Mouse (Mus musculus) natural killer cell, adult 2 months (primary cell): ENCODE measurements around the gene Mgat2.
A peak's percentile ranks its signal among the peaks of the same experiment; 100 is the strongest.

Experiments used
- DNase-seq, 2 experiments: peaks; one replicate each; pipeline ENCODE4 v3.0.0; 2022; ENCODE audit warnings: low spot score in 2 of 2

Gene Mgat2

DNA sequence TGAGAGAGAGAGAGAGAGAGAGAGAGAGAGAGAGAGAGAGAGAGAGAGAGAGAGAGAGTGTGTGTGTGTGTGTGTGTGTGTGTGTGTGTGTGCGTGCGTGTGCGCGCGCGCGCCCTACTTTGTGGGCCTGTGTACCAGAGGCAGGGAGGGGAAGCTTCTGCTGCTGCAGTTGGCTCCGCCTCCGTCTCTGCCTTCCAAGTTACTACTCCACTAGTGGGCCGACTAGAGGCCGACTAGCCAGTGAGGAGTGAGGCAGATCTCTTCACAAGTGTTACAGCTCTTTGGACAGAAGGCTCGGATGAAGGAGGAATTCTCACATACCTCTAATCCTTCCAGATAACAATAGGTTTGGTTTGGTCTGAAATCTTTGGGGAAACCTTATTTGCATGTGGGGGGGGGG is 4.6 kb upstream of the Mgat2 start:
- DNase-seq = no peak

DNA sequence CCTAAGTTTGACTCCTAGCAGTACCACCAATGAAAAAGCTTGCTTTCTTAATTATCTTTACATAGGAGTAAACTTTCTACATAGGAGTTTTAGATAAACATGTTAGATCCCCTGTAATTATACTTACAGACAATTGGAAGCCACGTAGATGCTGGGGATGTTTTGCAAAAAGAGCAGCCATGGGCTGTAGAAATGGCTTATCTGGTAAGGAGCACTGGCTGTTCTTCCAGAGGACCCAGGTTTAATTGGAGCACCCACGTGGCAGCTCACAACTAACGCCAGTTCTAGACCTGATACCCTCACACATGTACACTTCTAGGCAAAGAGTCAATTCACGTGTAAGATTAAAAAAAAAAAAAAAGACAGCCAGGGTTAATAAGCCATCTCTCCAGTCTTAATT is 2.2 kb upstream of the Mgat2 start:
- no peak for DNase-seq

DNA sequence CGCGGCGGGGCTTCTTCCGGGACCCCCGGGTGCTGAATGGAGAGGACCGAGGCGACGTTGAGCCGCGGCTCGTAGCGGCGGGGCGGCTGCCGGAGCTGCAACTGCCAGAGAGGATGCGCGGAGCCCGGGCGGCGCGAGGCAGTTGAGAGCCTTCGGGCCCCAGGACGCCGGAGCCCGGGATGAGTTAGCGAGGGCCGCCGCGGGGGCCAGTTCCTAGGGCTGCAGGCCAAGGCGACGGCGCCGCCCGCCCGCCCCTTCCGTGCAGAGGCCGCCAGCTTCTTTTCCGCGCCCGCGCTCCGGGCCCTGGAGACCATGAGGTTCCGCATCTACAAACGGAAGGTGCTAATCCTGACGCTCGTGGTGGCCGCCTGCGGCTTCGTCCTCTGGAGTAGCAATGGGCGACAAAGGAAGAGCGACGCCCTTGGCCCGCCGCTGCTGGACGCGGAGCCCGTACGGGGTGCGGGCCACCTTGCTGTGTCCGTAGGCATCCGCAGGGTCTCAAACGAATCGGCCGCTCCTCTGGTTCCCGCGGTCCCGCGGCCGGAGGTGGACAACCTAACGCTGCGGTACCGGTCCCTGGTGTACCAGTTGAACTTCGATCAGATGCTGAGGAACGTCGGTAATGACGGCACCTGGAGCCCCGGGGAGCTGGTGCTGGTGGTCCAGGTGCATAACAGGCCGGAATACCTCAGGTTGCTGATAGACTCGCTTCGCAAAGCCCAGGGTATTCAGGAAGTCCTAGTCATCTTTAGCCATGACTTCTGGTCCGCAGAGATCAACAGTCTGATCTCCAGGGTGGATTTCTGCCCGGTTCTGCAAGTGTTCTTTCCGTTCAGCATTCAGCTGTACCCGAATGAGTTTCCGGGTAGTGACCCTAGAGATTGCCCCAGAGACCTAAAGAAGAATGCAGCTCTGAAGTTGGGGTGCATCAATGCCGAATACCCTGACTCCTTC is 662 bp downstream of the Mgat2 start:
- no peak for DNase-seq

DNA sequence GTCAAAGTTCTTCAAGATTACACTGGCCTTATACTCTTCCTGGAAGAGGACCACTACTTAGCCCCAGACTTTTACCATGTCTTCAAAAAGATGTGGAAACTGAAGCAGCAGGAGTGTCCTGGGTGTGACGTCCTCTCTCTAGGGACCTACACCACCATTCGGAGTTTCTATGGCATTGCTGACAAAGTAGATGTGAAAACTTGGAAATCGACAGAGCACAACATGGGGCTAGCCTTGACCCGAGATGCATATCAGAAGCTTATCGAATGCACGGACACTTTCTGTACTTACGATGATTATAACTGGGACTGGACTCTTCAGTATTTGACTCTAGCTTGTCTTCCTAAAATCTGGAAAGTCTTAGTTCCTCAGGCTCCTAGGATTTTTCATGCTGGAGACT is 1.4 kb downstream of the Mgat2 start:
- DNase-seq = no peak

DNA sequence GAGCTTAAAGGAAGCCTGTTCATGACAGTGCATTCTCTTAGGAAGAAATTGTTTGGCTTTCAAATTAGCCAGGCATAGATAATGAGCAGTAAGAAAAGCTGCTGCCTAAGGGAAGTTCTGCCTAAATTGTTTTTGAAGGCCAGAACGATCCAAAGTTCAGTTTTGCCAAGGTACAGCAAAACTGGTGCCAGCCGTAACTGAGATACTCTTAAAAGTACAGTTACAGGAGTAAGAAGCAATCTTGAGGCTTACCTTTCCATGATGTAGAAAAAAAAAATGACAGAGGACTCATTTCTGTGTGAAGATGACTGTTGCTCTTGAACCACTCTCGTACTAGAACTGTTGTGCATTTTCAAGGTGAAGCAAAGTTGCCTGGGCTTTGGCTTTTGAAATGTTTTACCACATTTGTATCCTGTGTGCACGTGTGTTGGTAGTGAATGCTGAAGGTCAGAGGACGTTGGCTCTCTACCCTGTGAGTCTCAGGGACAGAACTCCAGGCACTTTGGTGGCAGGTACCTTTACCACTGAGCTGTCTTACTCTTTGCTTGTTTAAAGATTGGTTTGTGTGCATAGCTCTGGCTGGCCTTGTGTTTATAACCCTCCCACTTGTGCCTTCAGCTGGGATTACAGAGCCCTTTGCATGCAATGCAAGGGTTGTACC is 3.0 kb downstream of the Mgat2 start:
- DNase-seq = no peak

DNA sequence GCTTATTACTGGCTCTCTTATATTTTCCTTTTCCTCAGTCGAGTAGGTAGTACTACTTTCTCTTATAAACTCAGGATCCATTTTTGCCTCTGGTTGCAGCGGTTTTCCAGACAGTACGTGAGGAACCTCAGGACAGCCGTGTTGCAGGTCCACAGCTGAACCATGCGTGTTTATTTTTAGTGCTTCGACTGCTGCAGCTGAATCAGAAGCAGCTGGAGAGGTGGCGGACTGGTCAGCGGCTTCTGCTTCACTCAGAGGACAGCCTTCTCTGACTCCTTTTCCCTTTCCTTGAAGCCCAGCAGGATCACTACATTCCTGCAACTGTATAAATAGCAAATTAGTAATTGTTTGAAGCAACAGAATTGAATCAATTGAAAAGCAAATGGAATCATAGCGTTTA is 6.1 kb downstream of the Mgat2 start:
- DNase-seq = no peak

DNA sequence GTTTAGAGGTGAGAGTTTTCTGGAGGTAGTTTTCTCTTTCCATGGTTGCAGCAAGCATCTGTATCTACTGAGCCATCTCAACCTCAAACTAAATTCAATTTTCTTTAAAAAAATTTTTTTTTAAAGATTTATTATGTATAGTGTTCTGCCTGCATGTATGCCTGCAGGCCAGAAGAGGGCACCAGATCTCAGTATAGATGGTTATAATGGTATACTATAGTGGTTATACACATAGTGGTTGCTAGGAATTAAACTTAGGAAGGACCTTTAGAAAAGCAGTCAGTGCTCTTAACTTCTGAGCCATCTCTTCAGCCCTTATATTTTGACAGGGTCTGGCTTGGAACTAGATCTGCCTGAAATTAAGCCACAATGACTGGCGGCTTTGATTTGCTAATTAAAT is 6.6 kb downstream of the Mgat2 start:
- DNase-seq = no peak

DNA sequence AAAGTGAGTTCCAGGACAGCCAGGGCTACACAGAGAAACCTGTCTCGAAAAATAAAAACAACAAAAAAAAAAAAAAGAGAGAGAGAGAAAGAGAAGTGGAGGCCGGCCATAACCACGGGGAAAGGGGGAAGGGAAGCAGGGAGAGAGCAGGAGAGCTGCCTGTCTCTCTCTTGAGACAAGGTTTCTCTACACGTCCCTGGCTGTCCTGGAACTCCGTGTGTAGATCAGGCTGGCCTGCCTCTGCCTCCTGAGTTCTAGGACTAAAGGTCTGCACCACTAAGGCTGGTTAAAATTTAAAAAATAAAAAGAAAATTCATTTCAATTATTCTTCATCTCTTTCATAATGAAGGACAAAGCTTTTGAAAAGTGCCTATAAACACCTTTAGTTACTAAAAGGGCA is 7.4 kb downstream of the Mgat2 start:
- no peak for DNase-seq

DNA sequence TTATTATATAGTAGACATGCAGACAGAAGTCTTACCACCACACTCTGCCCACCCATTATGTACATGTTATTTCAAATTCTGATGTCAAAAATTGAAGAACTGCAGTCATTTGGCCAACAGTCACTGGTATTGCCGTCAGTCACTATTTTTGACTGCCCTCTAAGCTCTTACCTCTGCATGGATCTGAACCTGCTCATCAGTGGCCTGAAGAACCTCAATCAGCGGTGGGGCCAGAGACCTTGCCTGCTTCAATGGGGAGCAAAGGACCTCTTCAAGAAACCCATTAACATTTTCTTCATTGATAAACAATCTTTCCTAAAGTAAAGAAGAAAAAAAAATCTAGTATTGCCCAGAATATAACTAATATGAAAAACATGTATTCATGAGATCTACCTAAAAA is 8.7 kb downstream of the Mgat2 start:
- no peak for DNase-seq

DNA sequence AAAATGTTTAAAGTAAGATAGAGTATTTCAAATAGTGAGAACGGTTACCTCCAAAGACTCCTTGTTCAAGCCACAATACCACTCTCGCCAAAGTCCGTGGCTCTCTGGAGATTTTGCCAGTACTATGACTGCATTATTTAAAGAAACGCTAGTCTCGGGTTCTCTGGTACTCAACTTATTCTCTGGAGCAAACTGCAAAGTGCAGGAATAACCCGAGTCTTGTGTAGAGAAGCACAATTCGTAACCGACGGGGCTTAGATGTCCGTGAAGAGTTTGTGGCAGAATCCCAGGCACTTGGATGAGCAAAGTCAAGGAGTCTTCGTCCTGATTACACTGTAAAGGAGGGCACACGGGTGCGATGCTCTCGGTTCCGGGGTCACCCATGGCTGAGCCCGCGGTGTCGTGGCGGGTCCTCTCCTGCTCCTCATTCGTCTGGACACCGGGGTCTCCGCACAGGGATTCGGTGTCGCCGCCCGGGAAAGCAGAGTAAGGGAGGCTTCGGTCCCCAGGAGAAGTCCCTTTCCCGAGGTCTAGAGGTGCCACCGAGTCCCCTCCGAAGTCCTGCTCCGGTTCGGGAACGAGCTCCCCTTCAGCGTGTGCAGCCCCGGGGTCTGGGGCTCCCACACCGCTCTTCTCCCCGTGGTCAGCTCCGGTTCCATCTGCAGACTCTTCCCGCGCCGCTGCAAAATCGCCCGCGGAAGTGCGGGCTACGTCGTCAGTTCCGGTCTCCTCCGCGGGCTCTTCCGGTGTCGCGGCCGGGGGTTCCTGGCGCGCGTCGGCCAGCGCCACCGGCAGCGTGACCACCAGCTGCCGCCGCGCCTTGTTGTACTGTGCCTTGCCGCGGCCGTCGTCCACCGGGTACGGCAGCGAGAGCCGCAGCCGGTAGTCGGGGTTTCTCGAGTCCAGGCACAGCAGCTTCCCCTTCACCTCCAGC is 12.8 kb downstream of the Mgat2 start, which contains the start of gene Gm49383:
Gene Gm49383 (minus strand): TSS at position 661 of the 934 bp plus-strand sequence.
- peak; percentile 33 to 48 for DNase-seq

DNA sequence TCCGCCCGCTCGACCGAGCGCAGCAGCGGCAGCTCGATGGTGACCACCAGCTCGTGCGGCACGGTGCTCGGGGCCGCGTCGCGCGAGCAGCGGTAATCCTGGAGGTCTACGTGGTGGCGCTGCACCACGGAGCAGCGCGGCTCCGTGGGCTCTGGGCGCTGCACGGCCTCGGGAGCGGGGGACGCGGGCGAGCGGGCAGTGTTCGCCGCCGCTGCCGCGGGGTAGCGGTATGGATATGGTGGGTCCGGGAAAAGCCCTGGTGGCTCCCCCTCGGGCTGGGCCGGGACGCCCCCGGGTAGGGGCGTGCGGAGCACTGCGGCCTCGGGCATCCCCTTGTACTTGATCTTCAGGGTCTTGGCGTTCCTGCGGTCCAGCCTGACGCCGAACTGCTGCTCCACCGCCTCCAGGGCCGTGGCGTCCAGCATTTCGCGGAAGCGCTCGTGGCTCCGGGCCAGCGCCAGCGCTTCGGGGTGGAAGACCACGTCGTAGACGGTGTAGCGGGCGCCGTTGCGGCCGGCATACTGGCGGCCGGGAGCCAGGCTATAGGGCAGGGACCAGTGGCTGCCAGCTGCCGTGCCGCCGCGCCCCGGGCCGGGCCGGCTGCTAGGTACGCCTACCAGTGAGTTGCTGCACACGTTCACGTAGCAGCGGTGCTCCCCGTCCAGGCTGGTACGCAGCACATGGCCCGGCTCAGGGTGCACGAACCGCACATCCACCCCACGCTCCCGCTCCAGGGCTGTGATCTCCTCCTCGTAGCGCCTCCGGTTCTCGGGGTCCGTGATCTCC is 13.6 kb downstream of the Mgat2 start:
- peak; percentile 26 to 52 for DNase-seq

DNA sequence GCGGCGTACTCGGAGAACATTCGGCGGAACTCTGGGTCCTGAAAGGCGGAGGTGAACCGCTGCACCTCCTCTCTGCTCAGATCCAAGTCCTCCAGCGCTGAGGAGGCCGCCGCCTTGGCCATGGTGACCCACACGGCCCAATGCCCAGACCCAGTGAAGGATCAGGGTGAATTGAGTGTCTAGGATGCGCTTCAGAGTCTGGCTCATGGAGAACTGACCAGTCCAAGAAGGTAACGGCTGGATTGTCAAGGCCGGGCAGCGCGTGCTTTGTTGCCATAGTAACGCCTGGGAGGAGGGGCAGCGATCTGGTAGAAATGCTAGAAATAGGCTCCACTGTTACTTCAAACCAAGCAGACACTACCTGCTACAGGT is 14.2 kb downstream of the Mgat2 start, which contains the start of gene Dnaaf2:
Gene Dnaaf2 (minus strand): TSS at position 266 of the 372 bp plus-strand sequence.
- DNase-seq = peak; percentile 59 to 65

DNA sequence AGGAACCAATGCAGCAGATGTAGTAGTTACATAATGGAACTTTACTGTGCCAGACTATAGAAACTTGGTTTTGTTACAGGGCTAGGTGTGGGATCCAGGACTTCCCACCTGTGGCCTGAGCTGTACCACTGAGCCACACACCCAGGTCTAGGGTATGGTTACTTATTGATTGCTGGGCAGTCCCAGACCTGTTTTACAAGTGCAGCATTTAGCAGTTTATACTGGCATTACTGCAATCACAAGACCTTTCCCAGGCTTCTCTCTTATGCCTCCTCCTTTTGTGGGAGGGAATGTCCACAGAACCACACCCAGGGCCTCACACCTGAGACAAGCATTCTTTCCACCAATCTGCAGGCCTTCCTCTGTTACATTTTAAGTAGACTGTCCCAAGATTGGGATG is 15.0 kb downstream of the Mgat2 start:
- DNase-seq = no peak

DNA sequence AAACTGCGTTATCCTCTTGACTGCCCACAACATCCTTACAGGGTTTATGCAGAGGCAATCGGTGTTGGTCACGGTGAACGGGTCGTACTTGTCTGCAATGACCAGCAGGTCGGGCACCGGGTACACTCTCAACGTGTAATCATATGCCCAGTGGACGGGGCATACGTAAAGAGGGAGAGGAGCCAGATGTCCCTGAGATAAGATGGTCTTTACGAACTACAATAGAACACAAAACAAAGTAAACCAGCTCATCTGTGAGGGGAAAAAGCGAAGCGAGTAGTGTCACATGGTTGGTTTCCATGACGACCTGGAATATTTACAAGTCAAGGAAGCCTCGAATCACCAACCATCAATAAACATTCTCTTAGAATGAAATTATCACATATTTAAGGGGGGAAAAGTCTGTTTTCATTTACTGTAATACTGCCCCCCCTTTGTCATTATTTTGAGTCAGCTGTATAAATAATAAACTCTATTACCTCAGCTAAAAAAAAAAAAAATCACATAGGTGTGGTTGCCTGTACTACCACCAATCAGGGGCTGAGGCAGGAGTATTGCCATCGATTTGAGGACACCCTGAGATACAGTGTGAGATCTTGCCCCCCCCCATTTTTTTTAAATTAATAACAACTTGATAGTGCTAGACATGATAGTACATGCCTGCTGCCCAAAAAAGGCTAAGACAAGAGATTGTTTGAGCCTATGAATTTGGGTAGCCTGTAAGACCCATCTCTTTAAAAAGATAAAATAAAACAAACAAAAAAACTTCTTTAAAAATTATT is 20.3 kb downstream of the Mgat2 start, which contains the start of gene Gm49384:
Gene Gm49384 (minus strand): TSS at position 216 of the 782 bp plus-strand sequence.
- no peak for DNase-seq

DNA sequence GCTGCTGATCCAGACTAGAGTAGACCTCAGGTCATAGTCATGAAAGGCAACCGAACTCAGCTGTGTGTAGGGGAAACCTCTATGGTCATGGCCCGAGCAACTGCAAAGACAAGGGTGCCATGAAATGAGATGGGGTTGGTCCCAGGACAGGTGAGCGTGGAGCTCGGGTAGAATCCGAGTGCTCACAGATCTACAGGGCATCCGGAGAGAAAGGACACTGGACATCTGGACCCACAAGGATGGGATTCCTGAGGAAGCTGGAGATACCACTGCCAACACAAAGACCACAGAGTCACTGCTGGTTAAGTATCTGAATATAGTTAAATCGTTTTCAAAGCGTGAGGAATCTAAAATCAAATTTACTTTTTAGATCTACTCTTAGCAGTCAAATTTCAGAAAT is 23.4 kb downstream of the Mgat2 start:
- DNase-seq = no peak

DNA sequence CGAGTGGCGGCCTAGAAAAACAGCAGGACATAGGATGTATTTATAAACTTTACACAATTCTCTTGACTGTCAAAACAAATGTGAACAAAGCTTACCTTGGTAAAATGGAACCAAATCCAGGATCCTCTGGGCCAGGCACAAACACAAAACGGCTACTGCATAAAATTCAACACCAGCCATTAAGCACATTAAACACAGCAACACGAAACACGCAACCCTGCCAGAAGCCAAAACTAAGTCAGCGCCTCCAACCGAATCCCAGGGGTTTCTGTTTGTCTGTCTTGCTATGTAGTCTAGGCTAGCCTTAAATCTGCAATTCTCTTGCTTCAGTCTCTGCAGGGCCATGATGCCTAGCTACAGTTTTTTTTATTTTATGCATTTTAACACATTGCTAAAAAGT is 24.0 kb downstream of the Mgat2 start:
- DNase-seq = no peak

DNA sequence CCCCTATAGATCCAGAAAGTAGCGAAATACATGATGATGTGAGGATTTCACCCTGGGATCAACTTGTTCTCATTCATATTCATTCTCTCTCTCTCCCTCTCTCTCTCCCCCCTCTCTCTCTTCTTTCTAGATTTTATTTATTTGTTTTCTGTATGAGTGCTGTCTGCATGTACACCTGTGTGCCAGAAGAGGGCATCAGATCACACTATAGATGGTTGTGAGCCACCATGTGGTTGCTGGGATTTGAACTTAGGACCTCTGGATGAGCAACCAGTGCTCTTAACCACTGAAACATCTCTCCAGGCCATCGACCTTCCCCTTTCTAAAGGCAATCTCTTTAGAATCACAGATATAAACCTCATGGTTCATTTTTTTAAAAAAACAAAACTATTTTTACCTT is 24.6 kb downstream of the Mgat2 start:
- no peak for DNase-seq

DNA sequence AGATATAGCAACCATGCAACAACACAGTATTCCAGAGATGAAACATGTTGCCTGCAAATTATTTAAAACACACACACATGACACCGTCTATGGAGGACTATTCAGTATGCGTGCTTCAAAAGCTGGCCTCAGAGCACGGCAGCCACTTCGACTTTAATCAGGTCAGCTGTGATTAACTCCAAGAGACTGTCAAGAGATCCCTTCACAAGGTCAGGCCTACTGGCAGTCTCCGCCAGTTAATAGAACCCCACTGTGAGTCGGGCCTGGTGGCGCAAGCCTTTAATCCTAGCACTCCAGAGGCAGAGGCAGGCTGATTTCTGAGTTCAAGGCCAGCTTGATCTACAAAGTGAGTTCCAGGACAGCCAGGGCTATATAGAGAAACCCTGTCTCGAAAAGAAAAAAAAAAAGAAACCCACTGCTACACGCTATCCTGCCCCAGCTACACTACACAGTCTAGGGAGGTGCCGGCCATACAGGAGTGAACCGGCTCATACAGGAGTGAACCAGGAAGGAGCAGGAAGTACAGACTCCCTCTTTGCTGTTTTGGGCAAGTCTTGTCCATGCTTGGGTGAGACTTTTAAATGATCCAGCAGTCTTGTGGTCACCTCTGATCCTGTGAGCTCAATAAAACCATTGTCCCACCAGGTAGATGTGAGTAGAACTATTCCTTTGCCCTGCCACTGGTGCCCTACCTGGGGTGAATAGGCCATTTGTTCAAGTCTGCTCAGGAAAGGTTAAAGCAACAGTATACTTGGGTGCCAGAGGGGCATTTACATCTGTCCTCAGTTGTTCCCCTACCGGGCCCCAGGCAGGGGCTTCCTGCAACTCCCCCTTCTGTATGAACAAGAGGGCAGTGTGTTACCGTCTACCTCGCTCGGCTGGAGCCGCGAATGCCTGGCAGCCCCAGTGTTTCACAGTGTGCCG is 26.4 kb downstream of the Mgat2 start:
- no peak for DNase-seq

DNA sequence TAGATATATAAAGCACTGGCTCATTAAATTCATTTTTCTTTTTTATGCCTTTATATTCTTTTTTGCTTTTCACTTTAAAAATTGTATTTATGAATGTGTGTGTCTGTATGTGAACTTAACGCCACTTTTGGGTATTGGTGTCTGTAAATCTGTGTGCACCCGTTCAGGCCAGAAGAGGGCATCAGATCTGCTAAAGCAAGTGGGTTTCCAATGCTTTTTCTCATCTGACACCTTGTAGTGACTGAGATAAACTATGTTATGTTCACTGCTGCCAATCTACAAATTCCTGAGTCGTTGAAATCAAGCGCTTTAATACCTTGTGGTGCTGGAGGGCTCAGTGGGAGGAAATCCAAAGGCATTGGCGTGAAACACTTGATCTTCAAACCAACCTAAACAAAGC is 27.1 kb downstream of the Mgat2 start:
- DNase-seq = no peak
